Mouse (Mus musculus) kidney, postnatal 10 days (tissue): ENCODE results near the gene Gm9.
"Not testable (repeated sequence)": the region's sequence is repeated elsewhere in the genome, so short reads cannot be mapped to it uniquely, and the experiment has no call there.

Source experiments
- DNase-seq: peaks from one replicate; pipeline ENCODE4 v3.0.0; 2021; ENCODE audit warnings: mixed read lengths

The Gm9 gene

DNA sequence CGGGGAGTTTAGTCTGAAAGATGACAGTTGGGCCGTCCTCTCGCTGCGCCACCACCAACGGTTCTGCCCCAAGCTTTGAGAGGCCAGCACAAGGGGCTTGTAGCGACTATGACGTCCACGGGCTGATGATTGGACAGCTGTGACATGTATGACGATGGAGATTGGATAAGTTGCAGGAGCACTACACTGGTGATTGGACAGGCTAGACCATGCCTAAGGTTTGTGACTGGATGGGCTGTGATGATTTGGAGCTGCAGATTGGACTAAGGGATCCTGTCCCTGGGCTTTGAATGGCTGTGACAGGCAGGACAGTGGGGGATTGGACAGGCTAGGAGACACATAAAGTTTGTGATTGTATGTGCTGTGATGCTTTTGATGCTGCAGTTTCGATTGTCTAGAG is at the start of gene Gm9:
Gene Gm9, minus strand, starts transcription at position 101 of the 400 bp plus-strand sequence.
- DNase-seq, result no peak

DNA sequence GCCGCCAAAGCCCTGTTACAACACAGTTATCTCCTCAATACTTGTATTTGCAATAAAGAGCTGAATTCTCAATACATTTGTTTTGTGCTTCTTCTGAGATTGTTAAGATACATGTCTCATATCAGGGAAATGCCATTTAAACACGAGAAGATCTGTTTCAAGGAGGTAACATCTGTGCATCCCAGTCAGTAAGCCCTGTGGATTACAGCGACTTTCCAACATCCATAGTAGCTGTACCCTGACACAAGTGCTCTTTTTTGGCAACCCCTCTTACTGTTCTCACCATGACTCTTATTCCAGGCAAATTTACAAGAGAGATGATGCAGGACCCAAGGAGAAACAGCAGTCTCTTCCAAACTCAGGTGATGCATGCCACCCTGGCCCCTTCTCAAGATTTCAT is 38.8 kb upstream of the Gm9 start, which contains the start of gene Rhox3a:
Gene Rhox3a, plus strand, starts transcription at position 301 of the 400 bp plus-strand sequence.
- DNase-seq, result not testable (repeated sequence)

DNA sequence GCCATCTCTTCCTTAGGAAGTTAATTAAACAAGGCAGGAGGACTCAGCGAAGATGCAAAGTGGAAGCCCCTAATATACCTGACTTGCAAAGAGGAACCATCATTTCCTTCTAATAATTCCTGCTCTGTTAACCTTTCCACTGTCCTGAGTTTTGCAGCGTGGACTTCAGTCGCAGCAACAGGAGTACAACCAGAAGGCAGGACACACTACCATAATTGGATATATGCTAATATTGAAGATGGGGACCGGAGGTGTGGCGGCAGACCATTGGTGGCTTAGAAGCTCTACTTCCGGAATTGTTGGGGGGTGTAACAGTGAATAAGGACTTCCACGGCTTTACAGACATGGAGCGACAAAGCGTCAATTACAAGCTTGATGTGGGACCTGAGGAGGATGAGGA is 33.8 kb upstream of the Gm9 start, which contains the start of gene Rhox2a:
Gene Rhox2a, plus strand, starts transcription at position 301 of the 400 bp plus-strand sequence.
- DNase-seq, result not testable (repeated sequence)

DNA sequence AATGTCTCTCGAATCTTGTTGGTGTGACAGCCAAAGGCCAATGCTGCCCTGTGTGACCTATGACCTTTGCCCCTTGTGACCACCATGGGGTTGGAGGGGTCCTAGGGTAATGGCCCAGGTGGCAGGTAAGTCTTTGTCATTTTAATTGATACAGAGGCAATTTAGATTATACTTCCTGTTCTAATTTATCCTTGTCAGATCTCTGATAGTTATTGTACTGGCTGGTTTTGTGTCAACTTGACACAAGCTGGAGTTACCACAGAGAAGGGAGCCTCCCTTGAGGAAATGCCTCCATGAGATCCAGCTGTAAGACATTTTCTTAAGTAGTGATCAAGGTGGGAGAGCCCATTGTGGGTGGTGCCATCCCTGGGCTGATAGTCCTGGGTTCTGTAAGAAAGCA is 11.3 kb upstream of the Gm9 start, which contains the start of gene Rhox1:
Gene Rhox1, minus strand, starts transcription at position 101 of the 400 bp plus-strand sequence.
- DNase-seq, result not testable (repeated sequence)

DNA sequence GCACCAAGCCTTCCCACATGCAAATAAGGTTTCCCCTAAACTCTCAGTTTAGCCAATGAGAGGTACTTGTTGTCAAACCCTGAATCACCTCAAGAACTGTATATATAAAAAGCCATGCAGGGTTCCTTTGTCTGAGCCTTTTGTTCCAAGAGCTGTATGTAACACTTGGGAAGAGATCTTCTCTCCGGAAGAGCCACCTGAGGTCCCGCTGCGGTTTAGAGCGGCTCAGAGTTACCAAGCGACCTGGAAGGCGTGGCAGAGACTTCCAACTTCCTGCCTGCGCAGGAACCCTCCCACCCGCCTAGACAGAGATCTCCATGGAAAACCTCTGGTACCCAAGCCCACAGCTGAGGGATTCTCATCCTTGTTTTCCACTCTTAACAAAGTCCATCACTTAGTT is 12.2 kb downstream of the Gm9 start:
- DNase-seq, result no peak

DNA sequence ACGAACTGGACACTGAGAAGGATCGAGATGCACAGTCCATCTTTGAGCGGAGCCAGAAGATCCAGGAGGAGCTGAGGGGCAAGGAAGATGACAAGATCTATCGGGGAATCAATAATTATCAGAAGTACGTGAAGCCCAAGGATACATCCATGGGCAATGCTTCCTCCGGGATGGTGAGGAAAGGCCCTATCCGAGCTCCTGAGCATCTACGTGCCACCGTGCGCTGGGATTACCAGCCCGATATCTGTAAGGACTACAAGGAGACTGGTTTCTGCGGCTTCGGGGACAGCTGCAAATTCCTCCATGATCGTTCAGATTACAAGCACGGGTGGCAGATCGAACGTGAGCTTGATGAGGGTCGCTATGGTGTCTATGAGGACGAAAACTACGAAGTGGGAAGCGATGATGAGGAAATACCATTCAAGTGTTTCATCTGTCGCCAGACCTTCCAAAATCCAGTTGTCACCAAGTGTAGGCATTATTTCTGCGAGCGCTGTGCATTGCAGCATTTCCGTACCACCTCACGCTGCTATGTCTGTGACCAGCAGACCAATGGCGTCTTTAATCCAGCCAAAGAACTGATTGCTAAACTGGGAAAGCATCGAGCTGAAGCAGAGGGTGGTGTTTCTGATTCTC is 19.0 kb downstream of the Gm9 start:
- DNase-seq, result no peak

DNA sequence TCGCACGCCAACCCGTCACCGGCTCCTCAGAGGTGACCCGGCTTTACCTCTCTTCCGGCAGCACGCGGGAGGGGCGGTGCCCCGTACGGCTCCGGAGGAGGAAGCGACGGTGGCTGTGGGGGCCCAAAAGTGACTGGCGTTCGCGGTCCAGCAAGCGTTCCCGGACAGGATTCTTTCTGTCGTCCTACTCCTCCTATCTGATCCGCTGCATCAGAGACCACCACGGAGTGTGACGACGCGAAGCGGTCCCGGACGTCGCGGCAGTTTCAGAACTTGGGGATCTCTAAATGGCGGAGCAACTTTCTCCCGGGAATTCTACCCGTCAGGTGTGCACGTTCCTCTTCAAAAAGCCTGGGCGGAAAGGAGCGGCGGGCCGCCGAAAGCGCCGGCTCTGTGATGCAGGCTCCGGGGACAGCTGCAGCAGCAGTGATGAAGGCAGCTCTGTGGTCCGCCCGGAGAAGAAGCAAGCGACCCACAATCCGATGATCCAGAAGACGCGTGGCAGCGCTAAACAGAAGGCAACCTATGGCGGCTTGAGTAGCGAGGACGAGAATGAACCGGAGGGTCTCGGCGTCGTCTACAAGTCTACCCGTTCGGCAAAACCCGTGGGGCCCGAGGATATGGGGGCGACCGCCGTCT is 19.6 kb downstream of the Gm9 start, which contains the start of the genes Ndufa1 and Rnf113a1:
Gene Ndufa1, minus strand, starts transcription at position 59 of the 639 bp plus-strand sequence.
Gene Rnf113a1, plus strand, starts transcription at position 141 of the 639 bp plus-strand sequence.
- DNase-seq, result peak; percentile 90

DNA sequence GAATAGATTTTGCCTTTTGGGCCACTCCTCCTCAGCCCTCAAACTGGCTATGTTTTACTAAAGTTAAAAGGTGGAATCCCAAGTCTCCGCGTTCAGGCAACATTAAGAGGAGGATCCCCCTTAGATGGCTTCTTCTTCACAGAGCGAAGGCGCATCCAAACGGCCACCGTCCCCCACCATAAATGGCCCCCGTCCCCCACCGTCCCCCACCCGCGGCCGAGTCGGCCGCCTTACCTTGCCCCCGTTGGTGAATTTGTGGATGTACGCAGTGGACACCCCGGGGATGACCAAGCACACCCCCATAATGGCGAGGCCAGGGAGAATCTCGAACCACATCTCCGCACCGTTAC is 20.1 kb downstream of the Gm9 start:
- DNase-seq, result no peak

DNA sequence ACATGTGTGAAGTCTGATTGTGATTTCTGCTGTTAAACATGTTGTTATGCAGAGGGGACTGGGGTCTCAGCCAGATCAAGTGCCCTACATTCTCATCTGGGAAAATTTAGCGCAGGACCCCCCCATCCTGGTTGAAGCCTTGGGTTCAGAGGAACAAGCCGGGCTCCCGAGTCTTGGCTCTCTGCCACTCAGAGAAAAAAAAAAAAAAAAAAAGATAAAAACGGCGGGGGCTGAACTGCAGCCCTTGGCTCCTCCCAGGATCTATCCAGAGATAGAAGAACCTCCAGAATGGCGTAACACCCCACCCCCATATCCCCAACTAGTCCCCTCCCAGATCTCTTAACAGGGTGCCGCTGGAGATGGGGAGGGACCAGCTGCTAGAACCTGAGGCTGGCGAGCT is 26.4 kb downstream of the Gm9 start:
- DNase-seq, result not testable (repeated sequence)

DNA sequence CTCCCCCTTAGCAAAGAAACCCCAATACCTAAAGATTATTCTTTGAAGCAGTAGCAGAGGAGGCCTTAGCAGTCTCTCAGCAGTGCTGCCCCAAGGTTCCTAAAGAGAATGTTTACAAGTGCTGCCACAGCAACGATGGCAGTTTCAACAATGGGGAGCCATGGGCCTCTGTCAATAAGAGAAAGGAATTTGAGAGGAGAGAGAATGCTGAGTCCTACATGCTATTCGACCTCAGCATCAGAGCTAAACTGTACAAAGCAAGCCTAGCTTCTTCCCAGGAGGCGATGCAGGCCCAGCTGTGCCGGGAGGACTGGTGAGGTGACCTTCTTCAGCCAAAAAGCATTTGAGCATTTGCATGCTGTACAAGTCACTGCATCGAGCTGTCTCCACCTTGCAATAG is 42.1 kb downstream of the Gm9 start, which contains the start of gene Akap14:
Gene Akap14, minus strand, starts transcription at position 101 of the 400 bp plus-strand sequence.
- no peak for DNase-seq

DNA sequence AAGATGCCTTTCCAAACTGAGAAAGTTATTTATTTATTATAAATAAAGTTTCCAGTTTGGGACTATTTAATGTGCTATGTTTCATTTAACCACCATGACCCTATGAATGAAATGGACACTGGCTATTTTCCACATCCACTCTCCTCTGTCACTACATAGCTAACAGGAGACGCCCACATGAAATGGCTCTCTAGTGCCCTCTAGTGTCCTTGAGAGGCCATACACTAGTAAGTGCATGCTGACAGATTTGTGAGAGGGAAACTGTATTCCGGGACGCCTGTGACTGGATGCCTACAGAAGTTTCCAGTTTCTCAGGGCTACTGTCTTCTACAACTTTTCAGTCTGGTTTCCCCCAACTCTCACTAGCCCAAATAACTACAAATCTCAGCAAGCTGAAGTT is 43.8 kb downstream of the Gm9 start:
- peak; percentile 55 for DNase-seq

DNA sequence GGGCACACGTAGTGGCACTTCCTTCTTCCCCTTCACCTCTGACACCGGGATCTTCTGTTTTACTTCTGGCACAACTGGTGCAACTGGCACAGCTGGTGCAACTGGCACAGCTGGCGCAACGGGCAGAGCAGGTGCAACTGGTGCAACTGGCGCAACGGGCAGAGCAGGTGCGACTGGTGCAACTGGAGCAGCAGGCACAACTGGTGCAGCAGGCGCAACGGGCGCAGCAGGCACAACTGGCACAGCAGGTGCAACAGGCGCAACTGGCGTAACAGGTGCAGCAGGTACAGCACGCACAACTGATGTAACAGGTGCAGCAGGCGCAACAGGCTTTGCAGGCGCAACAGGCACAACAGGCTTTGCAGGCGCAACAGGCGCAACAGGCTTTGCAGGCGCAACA is 47.7 kb downstream of the Gm9 start:
- DNase-seq, result no peak

DNA sequence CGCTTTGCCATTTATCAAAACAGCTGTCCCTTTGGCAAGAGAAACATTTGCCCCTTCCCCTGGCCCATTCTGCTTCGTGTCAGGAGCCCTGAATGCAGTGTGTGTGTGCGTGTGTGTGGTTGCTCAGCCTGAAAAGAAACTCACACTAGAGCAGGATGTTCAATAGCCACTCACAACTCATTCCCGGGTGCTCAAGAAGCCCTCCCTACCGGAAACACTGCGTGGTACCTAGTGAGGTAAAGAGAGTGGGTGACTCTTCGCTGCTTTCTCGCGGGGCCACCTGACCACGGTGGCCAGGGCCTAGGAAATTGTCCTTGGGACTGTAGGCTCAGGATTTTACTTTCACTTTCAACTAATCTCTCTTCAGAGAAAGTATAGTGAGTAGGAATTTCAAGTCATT is 49.7 kb downstream of the Gm9 start:
- DNase-seq, result no peak
